Mouse (Mus musculus) thymus, adult 2 months (tissue): ENCODE measurements around the gene Ebf4.

Experiments
- CTCF ChIP-seq: fragments of 200-500 bp; IDR thresholded peaks from 2 replicates; pipeline ENCODE4 v1.5.1; 2012; ENCODE audit warnings: mild to moderate bottlenecking, control low read depth, low read length, moderate library complexity, borderline replicate concordance; ENCODE audit not compliant: control insufficient read depth, poor library complexity, insufficient read depth; ENCODE audit errors: extremely low read depth
- POLR2A ChIP-seq: fragments of 200-500 bp; IDR thresholded peaks from 2 replicates; pipeline ENCODE4 v1.6.1; 2012; ENCODE audit warnings: mild to moderate bottlenecking, low read length, control low read depth, moderate library complexity; ENCODE audit not compliant: control insufficient read depth, poor library complexity, insufficient read depth; ENCODE audit errors: extremely low read depth

GRCm38 (mm10) chr2:130353889-130354288, 58.9 kb downstream of the Ebf4 start:
- TF ChIP-seq CTCF (no peak), POLR2A (no peak)
